In the genomic region with DNA sequence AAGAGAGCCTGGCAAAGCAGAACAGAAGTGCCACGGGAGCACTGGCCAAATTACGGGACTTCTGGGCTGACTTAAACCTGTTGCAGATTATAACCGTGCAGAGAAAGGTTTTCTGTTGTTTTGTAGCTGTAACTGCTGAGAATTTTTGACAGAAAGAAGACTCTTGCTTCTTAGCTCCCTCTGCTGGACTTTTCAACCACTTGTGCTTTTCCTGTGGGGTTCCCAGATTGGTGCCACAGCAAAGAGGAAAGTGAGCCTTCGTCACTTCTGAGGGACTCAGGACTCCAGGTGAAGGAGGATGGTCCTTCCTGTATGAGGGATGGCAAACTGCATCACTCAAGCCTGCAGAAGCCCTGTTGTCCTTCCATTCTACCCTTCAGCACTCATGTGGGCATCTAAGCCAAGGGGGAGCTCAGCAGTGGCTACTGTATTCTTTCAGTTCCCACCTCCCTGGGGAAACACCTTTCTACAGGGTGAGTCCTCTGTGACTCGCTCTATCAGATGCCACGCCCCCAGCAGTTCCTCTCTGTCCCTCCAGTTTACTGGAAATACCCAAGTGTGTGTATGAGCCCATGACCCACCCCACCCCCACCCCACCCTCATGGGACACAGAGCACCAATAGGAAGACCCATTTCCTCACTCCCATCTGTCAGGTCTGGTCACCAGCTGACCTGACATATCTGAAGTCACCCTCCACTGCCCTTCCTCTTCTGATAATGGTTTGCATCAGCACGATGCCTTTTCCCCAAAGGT, we compare ENCODE assay signal across 9 mouse cellular contexts. TPM values are rescaled to one million over a fixed set of nuclear protein-coding genes. Genes with fewer than 3 reads are reported as not detected.
DNase-seq lines count a peak whose midpoint lies in the region; ATAC-seq and TF ChIP-seq lines count a peak whose summit lies in the region.
"Had no signal": no experiment of that assay in that cellular context is flagged by ENCODE, and none has a peak within 500 bp of the region (broad histone marks: within the 10 kb centered on the region; RNA-seq: fewer than 3 reads in every experiment).

No protein-coding gene starts in this region.

- no peaks in the 10 kb centered on the region for H3K27me3 ChIP-seq in forebrain, embryonic 14.5 days (replicated peaks; ENCODE audit: control insufficient read depth, insufficient read depth, low read length)
- H3K27me3 ChIP-seq in forebrain, embryonic 12.5 days, result no peaks in the 10 kb centered on the region
- no peaks in the 10 kb centered on the region for H3K27me3 ChIP-seq in lung, embryonic 14.5 days (ENCODE audit: insufficient read depth, low read length)
- H3K27me3 ChIP-seq: heart, embryonic 15.5 days had no signal

- 0 out of 2 replicates have a peak, but pooled peaks cover 3% of the 10 kb centered on the region for H3K9me3 ChIP-seq in forebrain, embryonic 14.5 days (replicated peaks; ENCODE audit: control insufficient read depth, low read length)
- no peaks in the 10 kb centered on the region for H3K9me3 ChIP-seq in forebrain, embryonic 12.5 days
- no peaks in the 10 kb centered on the region for H3K9me3 ChIP-seq in lung, embryonic 14.5 days (ENCODE audit: low read depth, low read length)
- H3K9me3 ChIP-seq: heart, embryonic 15.5 days had no signal

- H3K36me3 ChIP-seq in forebrain, embryonic 14.5 days (ENCODE audit: control insufficient read depth, insufficient read depth, low read length), result no peaks in the 10 kb centered on the region
- H3K36me3 ChIP-seq in forebrain, embryonic 12.5 days (replicated peaks), result no peaks in the 10 kb centered on the region
- H3K36me3 ChIP-seq in lung, embryonic 14.5 days (ENCODE audit: insufficient read depth), result no peaks in the 10 kb centered on the region
- H3K36me3 ChIP-seq: heart, embryonic 15.5 days had no signal

- intact Hi-C loops in gastrocnemius, postnatal 36 days (cut with DNase I), result no loop called here

- TF ChIP-seq CTCF in lung, embryonic 14.5 days (IDR thresholded peaks at IDR 0.05; ENCODE audit: low read depth), result peak; percentile 59

- peak; percentile 53 for DNase-seq in forebrain, embryonic 14.5 days (ENCODE audit: low spot score)
- DNase-seq in lung, embryonic 14.5 days, result peak; percentile 69
- no peak for DNase-seq in lung, postnatal 14 days
- peak; percentile 50 for DNase-seq in lung, postnatal 25 days (ENCODE audit: low spot score)
- peak; percentile 20 to 68 for DNase-seq in thymus, postnatal 10 days (ENCODE audit: low spot score in 2 of 2)
- no peak for DNase-seq in adrenal gland, adult 2 months
- DNase-seq in gastrocnemius, postnatal 36 days, result no peak

- no peak overlapping the region for H3K4me3 ChIP-seq in forebrain, embryonic 14.5 days (ENCODE audit: low read depth, low read length)
- H3K4me3 ChIP-seq in forebrain, embryonic 12.5 days (replicated peaks), result no peak overlapping the region
- H3K4me3 ChIP-seq in lung, embryonic 14.5 days (ENCODE audit: low read depth, low read length), result no peak overlapping the region
- H3K4me3 ChIP-seq: heart, embryonic 15.5 days had no signal

- no peak overlapping the region for H3K9ac ChIP-seq in forebrain, embryonic 14.5 days (ENCODE audit: low read length)
- no peak overlapping the region for H3K9ac ChIP-seq in forebrain, embryonic 12.5 days
- H3K9ac ChIP-seq in lung, embryonic 14.5 days, result no peak overlapping the region
- H3K9ac ChIP-seq: heart, embryonic 15.5 days had no signal

- H3K4me1 ChIP-seq in forebrain, embryonic 14.5 days (ENCODE audit: control insufficient read depth, insufficient read depth, low read length), result no peaks in the 10 kb centered on the region
- no peaks in the 10 kb centered on the region; the same call in 1 of the 2 replicates for H3K4me1 ChIP-seq in forebrain, embryonic 12.5 days
- no peaks in the 10 kb centered on the region for H3K4me1 ChIP-seq in lung, embryonic 14.5 days (ENCODE audit: insufficient read depth)
- H3K4me1 ChIP-seq: heart, embryonic 15.5 days had no signal

- no peak overlapping the region for H3K27ac ChIP-seq in forebrain, embryonic 14.5 days (ENCODE audit: low read depth, low read length)
- no peak overlapping the region for H3K27ac ChIP-seq in forebrain, embryonic 12.5 days
- no peak overlapping the region for H3K27ac ChIP-seq in lung, embryonic 14.5 days (ENCODE audit: low read depth)
- H3K27ac ChIP-seq: heart, embryonic 15.5 days had no signal

- no peak overlapping the region for H3K4me2 ChIP-seq in forebrain, embryonic 14.5 days (ENCODE audit: low read length)
- no peak overlapping the region for H3K4me2 ChIP-seq in forebrain, embryonic 12.5 days
- no peak overlapping the region for H3K4me2 ChIP-seq in lung, embryonic 14.5 days
- H3K4me2 ChIP-seq: heart, embryonic 15.5 days had no signal

- WGBS in forebrain, embryonic 14.5 days, result 63% methylated on average over 7 of the region's 7 CpGs
- 65% methylated on average over 7 of the region's 7 CpGs for WGBS in forebrain, embryonic 12.5 days
- WGBS in lung, embryonic 14.5 days, result 40% methylated on average over 7 of the region's 7 CpGs

- ATAC-seq in forebrain, embryonic 14.5 days, result no peak
- ATAC-seq in forebrain, embryonic 12.5 days (ENCODE audit: low FRiP score), result no peak
- ATAC-seq in lung, embryonic 14.5 days (ENCODE audit: insufficient read depth), result no peak

RNA-seq across cellular contexts. Expression of gene Arhgap25, which starts 19.2 kb away (rescaled TPM):
- polyA plus RNA-seq in forebrain, embryonic 14.5 days (2014; fragmentation: Nextera tagmentation; extraction: Ambion mirVana), result 1.2 and 2.2 TPM in 2 replicates
- polyA plus RNA-seq in forebrain, embryonic 12.5 days (2016; fragmentation: Nextera tagmentation; extraction: Ambion mirVana), result 1.4 and 1.6 TPM in 2 replicates
- polyA plus RNA-seq in lung, embryonic 14.5 days (2014; fragmentation: Nextera tagmentation; extraction: Ambion mirVana), result 8.2 and 8.7 TPM in 2 replicates
- 1 to 10 TPM; 3.1 TPM for total RNA-seq in adrenal gland, adult 2 months (2021)
- 0.39 and 0.49 TPM in 2 replicates for polyA plus RNA-seq in adrenal gland, adult 2 months (2012; rRNA removed)
- total RNA-seq in gastrocnemius, postnatal 36 days (2021), result 1 to 10 TPM; 1.1 to 1.3 TPM

RNA-seq across cellular contexts. Expression of gene Prokr1, which starts 38.3 kb away (rescaled TPM):
- 3.1 and 3.2 TPM in 2 replicates for polyA plus RNA-seq in forebrain, embryonic 14.5 days (2014; fragmentation: Nextera tagmentation; extraction: Ambion mirVana)
- polyA plus RNA-seq in forebrain, embryonic 12.5 days (2016; fragmentation: Nextera tagmentation; extraction: Ambion mirVana), result 6.6 and 6.9 TPM in 2 replicates
- polyA plus RNA-seq in lung, embryonic 14.5 days (2014; fragmentation: Nextera tagmentation; extraction: Ambion mirVana), result 2.5 and 3.2 TPM in 2 replicates
- under 1 TPM; 0.37 to 0.93 TPM for total RNA-seq in adrenal gland, adult 2 months (2021)
- 0.13 and 0.23 TPM in 2 replicates for polyA plus RNA-seq in adrenal gland, adult 2 months (2012; rRNA removed)
- 1 to 10 TPM; 1.9 to 3.1 TPM for total RNA-seq in gastrocnemius, postnatal 36 days (2021)

Comparison
In these comparisons a context has a peak if more than half of its experiments do, and no peak if none do; other contexts are left out.
1. DNase-seq: peak in forebrain, embryonic 14.5 days (single experiment), lung, embryonic 14.5 days (single experiment), lung, postnatal 25 days (single experiment) and thymus, postnatal 10 days (2 of 2); none in lung, postnatal 14 days (single experiment), adrenal gland, adult 2 months (single experiment) and gastrocnemius, postnatal 36 days (0 of 2).